Mouse (Mus musculus): Measurements from ENCODE around the gene Adck2. TPM values are rescaled to one million over a fixed set of nuclear protein-coding genes. Genes with fewer than 3 reads are reported as not detected.

The Adck2 gene
- polyA plus RNA-seq (2017; shearing (Covaris generic)), result 51.3 TPM

GRCm38 (mm10) chr6:39573791-39574554 lies at the start of gene Adck2:
Gene Adck2 (plus strand): TSS chr6:39573873.

GRCm38 (mm10) chr6:39557723-39558261 lies 15.9 kb upstream of the Adck2 start, which contains the start of gene Dennd2a:
Gene Dennd2a (minus strand): TSS chr6:39557867.

DNA sequence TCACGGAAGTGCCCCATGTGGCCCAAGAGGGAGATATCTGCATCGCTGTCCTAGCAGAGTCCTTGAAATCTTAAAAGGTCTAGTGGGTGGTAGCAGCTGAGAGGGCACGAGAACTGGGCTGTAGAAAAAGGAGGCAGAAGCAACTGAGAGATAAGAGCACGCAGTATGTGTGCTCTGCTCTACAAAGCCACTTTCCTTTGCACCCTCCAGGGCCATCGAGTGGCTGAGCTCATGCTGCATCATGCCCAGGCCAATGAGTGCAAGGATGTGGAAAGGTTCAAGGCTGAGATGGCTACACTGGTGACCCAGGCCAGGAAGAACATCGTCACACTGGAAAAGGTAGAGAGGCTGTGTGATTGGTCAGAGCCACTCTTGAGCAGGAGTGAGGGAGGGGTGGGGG lies 11.8 kb downstream of the Adck2 start, which contains the start of gene Gm42420:
TSS of gene Gm42420 (plus strand) at position 237 of the 400 bp plus-strand sequence.

DNA sequence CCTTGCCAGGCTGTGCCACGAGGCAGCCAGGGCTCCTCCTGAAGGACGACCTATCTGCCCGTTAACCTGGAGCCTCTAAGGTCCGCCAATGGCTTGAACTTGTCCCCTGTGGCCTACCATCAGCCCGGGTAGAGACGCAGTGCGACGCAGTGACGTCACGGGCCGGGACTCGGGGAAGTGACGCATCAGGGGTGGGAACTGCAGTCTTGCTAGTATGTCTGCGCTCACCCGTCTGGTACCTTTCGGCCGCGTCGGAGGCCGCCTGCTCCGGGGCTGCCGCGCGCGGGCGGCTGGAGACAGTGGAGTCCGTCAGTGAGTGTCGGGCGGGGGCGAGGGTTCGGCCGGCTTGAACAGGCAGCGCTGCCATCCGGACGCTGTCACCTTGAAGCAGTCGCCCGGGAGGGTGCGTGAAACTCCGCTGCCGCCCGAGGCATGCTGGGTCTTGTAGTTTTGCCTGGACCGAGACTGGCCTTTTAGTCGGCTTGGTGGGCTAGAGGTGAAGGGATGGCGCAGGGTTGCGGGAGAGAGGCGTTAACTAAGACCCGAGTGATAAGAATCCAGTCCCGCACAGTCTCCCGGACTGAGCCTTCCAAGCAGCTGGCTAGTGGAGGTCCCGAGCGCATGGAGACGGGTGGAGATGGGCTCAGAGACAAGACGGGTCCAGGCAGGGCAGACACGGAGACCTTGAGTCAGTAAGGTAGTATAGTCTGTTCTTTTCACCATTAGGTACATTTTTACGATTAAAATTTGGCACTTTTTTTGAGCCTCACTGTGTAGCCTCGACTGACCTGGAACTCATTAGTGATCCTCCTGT lies 18.9 kb downstream of the Adck2 start, which contains the start of gene Ndufb2:
TSS of gene Ndufb2 (plus strand) at position 174 of the 814 bp plus-strand sequence.

Other genes with a start within 250 kb of the Adck2 start
- 52.8 TPM for gene Slc37a3, start 196.2 kb upstream of the Adck2 start, polyA plus RNA-seq (2017; shearing (Covaris generic))
- gene Rab19, start 192.7 kb upstream of the Adck2 start, polyA plus RNA-seq (2017; shearing (Covaris generic)), result 51.1 TPM
- gene Mkrn1, start 153.4 kb upstream of the Adck2 start, polyA plus RNA-seq (2017; shearing (Covaris generic)), result 110 TPM
- gene Dennd2a, start 16.0 kb upstream of the Adck2 start, polyA plus RNA-seq (2017; shearing (Covaris generic)), result 0.31 TPM
- gene Gm42420, start 11.9 kb downstream of the Adck2 start, polyA plus RNA-seq (2017; shearing (Covaris generic)), result 1.6 TPM
- 142 TPM for gene Ndufb2, start 18.7 kb downstream of the Adck2 start, polyA plus RNA-seq (2017; shearing (Covaris generic))
- gene Braf, start 151.6 kb downstream of the Adck2 start, polyA plus RNA-seq (2017; shearing (Covaris generic)), result 9.6 TPM
- 197 TPM for gene Mrps33, start 237.1 kb downstream of the Adck2 start, polyA plus RNA-seq (2017; shearing (Covaris generic))